Mouse (Mus musculus) gastrocnemius, adult 18-20 months (tissue): ENCODE measurements at regions not wholly inside any gene's neighbourhood (a gene's known extent, or its start where the extent isn't known, plus 50 kb on each side); places are given as distances from the start of the nearest gene placed in this dataset.

Experiments
- DNase-seq: peaks from one replicate; pipeline ENCODE4 v3.0.0; 2021; ENCODE audit warnings: low spot score

GRCm38 (mm10) chr16:53480664-53481063, 1026.8 kb upstream of the Alcam start:
- no peak for DNase-seq

- no peak for DNase-seq
Observed at GRCm38 (mm10) chr16:53439511-53439910, 985.6 kb upstream of the Alcam start.

GRCm38 (mm10) chr16:53418416-53418815, 964.5 kb upstream of the Alcam start:
- DNase-seq, result no peak

- no peak for DNase-seq
Observed at GRCm38 (mm10) chr16:53385176-53385575, 931.3 kb upstream of the Alcam start.

GRCm38 (mm10) chr16:53342153-53342552, 888.3 kb upstream of the Alcam start:
- no peak for DNase-seq

- no peak for DNase-seq
Observed at GRCm38 (mm10) chr16:53326353-53326752, 872.5 kb upstream of the Alcam start.

GRCm38 (mm10) chr16:53292081-53292480, 838.2 kb upstream of the Alcam start:
- no peak for DNase-seq

- no peak for DNase-seq
Observed at GRCm38 (mm10) chr16:53282014-53282413, 828.1 kb upstream of the Alcam start.

GRCm38 (mm10) chr16:53266116-53266515, 812.2 kb upstream of the Alcam start:
- peak; percentile 15 for DNase-seq

- no peak for DNase-seq
Observed at GRCm38 (mm10) chr16:53245365-53245764, 791.5 kb upstream of the Alcam start.

- no peak for DNase-seq
Observed at GRCm38 (mm10) chr16:53242126-53242537, 788.3 kb upstream of the Alcam start.

- no peak for DNase-seq
Observed at GRCm38 (mm10) chr16:53218886-53219285, 765.0 kb upstream of the Alcam start.

GRCm38 (mm10) chr16:53201449-53201848, 747.6 kb upstream of the Alcam start:
- no peak for DNase-seq

- no peak for DNase-seq
Observed at GRCm38 (mm10) chr16:53186444-53186843, 732.6 kb upstream of the Alcam start.

GRCm38 (mm10) chr16:53156352-53156751, 702.5 kb upstream of the Alcam start:
- DNase-seq, result no peak

GRCm38 (mm10) chr16:53130677-53131076, 676.8 kb upstream of the Alcam start:
- no peak for DNase-seq

GRCm38 (mm10) chr16:53108726-53109125, 654.9 kb upstream of the Alcam start:
- no peak for DNase-seq

GRCm38 (mm10) chr16:53095396-53095929, 641.6 kb upstream of the Alcam start:
- no peak for DNase-seq

- DNase-seq, result no peak
Observed at GRCm38 (mm10) chr16:53073856-53074568, 620.1 kb upstream of the Alcam start.

GRCm38 (mm10) chr16:53071887-53072682, 618.2 kb upstream of the Alcam start:
- DNase-seq, result no peak

- DNase-seq, result no peak
Observed at GRCm38 (mm10) chr16:53064151-53064550, 610.3 kb upstream of the Alcam start.

- DNase-seq, result no peak
Observed at GRCm38 (mm10) chr16:53063061-53063460, 609.2 kb upstream of the Alcam start.

- DNase-seq, result no peak
Observed at GRCm38 (mm10) chr16:53026056-53026455, 572.2 kb upstream of the Alcam start.
